Mouse (Mus musculus): ENCODE results near the gene Pan3. TPM values are rescaled to one million over a fixed set of nuclear protein-coding genes. Genes with fewer than 3 reads are reported as not detected.

The Pan3 gene
- total and polyA plus RNA-seq, 2 experiments from 2014 or later: 38.9 to 61.4 TPM

DNA sequence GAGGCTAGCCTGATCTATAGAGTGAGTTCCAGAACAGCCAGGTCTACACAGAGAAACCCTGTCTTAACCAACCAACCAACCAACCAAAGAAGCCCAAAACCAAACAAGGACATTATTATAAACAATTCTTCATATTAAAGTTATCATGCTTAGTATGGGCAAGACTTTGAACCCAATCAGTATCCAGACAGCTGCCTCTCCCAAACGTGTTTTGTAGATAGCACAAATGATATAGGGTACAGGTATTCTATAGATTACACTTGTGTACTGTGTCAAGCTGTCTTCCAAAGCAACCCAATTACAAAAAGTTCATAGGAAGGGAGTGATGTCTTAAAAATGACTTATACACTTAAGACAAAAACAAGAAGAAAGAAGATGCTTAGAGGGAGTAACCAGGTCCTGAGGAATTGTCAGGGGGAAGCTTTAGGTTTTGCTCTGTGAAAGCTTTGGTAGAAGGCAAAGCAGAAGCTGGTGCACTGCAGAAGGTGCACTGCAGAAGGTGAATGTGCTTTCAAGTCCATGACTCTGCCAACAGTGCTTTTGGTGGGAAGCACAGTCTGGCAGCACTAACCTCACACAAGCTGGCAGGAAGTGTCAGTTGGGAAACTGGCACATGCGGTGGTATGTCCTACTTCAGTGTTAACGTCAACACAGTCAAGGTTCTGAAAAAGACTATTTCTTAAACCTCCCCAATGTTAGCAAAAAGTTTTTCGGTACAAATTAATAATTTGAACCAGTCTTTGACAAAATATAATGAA, 3.7 kb upstream of the Pan3 start:
- Histone ChIP-seq H3K27me3 (ENCODE audit: insufficient read depth, low read length) (no peaks in the 10 kb centered on the region), H3K4me3 (ENCODE audit: low read depth, low read length) (no peak overlapping the region), H3K36me3 (ENCODE audit: insufficient read depth, low read length) (no peaks in the 10 kb centered on the region; the same call in 1 of the 2 replicates), H3K27ac (ENCODE audit: low read depth, low read length) (no peak overlapping the region), H3K9ac (replicated peaks; ENCODE audit: low read length, poor library complexity, severe bottlenecking) (no peak overlapping the region), H3K9me3 (ENCODE audit: low read length) (no peaks in the 10 kb centered on the region), H3K4me1 (ENCODE audit: insufficient read depth, low read length) (no peaks in the 10 kb centered on the region), H3K4me2 (ENCODE audit: low read depth, low read length, poor library complexity, severe bottlenecking) (no peak overlapping the region)
- ATAC-seq (ENCODE audit: low FRiP score) (no peak), DNase-seq (ENCODE audit: low spot score) (no peak)
- WGBS: 78% methylated on average over 4 of the region's 4 CpGs
- TF ChIP-seq CTCF (IDR thresholded peaks at IDR 0.05): no peak

DNA sequence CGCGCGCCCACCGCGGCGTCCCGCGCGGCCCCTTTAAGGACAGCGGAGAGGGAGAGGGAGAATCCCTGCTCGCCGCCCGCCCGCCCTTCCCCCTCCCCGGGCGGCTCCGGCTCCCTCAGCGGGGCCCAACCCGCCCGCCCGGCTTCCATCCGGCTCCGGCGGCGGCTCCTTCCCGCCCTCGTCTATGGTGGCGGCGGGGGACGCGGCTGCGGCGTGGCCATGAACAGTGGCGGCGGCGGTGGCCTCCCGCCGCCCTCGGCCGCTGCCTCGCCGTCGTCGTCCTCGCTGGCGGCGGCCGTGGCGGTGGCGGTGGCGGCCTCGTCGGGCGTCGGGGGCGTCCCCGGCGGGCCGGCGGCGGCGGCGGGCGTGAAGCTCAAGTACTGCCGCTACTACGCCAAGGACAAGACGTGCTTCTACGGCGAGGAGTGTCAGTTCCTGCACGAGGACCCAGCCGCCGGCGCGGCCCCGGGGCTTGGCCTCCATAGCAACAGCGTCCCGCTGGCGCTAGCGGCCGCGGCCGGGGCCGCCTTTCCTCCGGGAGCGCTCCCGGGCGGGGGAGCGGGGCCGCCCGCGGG, 487 bp downstream of the Pan3 start:
- H3K9me3 ChIP-seq (ENCODE audit: low read length): no peaks in the 10 kb centered on the region
- H3K4me2 ChIP-seq (ENCODE audit: low read depth, low read length, poor library complexity, severe bottlenecking): peak overlapping the region; percentile 75
- ATAC-seq (ENCODE audit: low FRiP score) (peak; percentile 86), DNase-seq (ENCODE audit: low spot score) (peak; percentile 51)
- H3K4me3 ChIP-seq (ENCODE audit: low read depth, low read length): peak overlapping the region; percentile 100
- no peaks in the 10 kb centered on the region; the same call in 1 of the 2 replicates for H3K36me3 ChIP-seq (ENCODE audit: insufficient read depth, low read length)
- H3K9ac ChIP-seq (replicated peaks; ENCODE audit: low read length, poor library complexity, severe bottlenecking): peak overlapping the region; percentile 95
- H3K27ac ChIP-seq (ENCODE audit: low read depth, low read length): peak overlapping the region; percentile 97
- H3K4me1 ChIP-seq (ENCODE audit: insufficient read depth, low read length): no peaks in the 10 kb centered on the region; the same call in 1 of the 2 replicates
- TF ChIP-seq CTCF (IDR thresholded peaks at IDR 0.05): no peak
- no peaks in the 10 kb centered on the region for H3K27me3 ChIP-seq (ENCODE audit: insufficient read depth, low read length)
- WGBS: under 1% methylated on average over 31 of the region's 91 CpGs

GRCm38 (mm10) chr5:147430936-147431839, 1.2 kb downstream of the Pan3 start:
- WGBS: 1% methylated on average over 53 of the region's 68 CpGs

DNA sequence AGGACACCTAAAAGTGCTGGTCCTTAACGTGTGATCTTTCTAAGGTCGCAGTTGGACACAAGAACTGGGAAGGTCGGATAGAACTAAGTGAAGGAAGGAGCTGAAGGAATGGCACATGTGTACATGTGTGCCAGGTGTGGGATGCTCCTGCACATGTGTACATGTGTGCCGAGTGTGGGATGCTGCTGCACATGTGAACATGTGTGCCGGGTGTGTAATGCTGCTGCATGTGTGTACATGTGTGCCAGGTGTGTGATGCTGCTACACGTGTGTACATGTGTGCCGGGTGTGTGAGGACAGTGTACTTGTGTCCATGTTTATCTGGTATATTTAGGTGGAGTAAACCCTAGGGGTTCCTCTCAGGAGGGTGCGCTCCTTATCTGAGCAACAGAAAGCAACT, 3.0 kb downstream of the Pan3 start:
- no peaks in the 10 kb centered on the region for H3K36me3 ChIP-seq (ENCODE audit: insufficient read depth, low read length)
- no peaks in the 10 kb centered on the region for H3K27me3 ChIP-seq (ENCODE audit: insufficient read depth, low read length)
- WGBS: 92% methylated on average over 8 of the region's 8 CpGs
- no peak overlapping the region for H3K27ac ChIP-seq (ENCODE audit: low read depth, low read length)
- H3K9me3 ChIP-seq (ENCODE audit: low read length): no peaks in the 10 kb centered on the region
- no peak overlapping the region for H3K4me2 ChIP-seq (ENCODE audit: low read depth, low read length, poor library complexity, severe bottlenecking)
- no peaks in the 10 kb centered on the region; the same call in 1 of the 2 replicates for H3K4me1 ChIP-seq (ENCODE audit: insufficient read depth, low read length)
- ATAC-seq (ENCODE audit: low FRiP score) (no peak), DNase-seq (ENCODE audit: low spot score) (no peak)
- TF ChIP-seq CTCF (IDR thresholded peaks at IDR 0.05): no peak
- H3K9ac ChIP-seq (replicated peaks; ENCODE audit: low read length, poor library complexity, severe bottlenecking): no peak overlapping the region
- H3K4me3 ChIP-seq (ENCODE audit: low read depth, low read length): no peak overlapping the region

More at GRCm38 (mm10) chr5:147430936-147431839, 1.2 kb downstream of the Pan3 start:
- H3K9ac ChIP-seq (replicated peaks; ENCODE audit: low read length, poor library complexity, severe bottlenecking): peak overlapping the region; percentile 95
- TF ChIP-seq CTCF (IDR thresholded peaks at IDR 0.05): no peak
- ATAC-seq (ENCODE audit: low FRiP score): peak; percentile 64
- no peaks in the 10 kb centered on the region; the same call in 1 of the 2 replicates for H3K36me3 ChIP-seq (ENCODE audit: insufficient read depth, low read length)
- H3K9me3 ChIP-seq (ENCODE audit: low read length): no peaks in the 10 kb centered on the region
- H3K27ac ChIP-seq (ENCODE audit: low read depth, low read length): peak overlapping the region; percentile 97
- H3K4me1 ChIP-seq (ENCODE audit: insufficient read depth, low read length): no peaks in the 10 kb centered on the region; the same call in 1 of the 2 replicates
- DNase-seq (ENCODE audit: low spot score): peak; percentile 75
- H3K4me3 ChIP-seq (ENCODE audit: low read depth, low read length): peak overlapping the region; percentile 100
- H3K4me2 ChIP-seq (ENCODE audit: low read depth, low read length, poor library complexity, severe bottlenecking): peak overlapping the region; percentile 75
- H3K27me3 ChIP-seq (ENCODE audit: insufficient read depth, low read length): no peaks in the 10 kb centered on the region

- TF ChIP-seq CTCF (IDR thresholded peaks at IDR 0.05): no peak
- no peaks in the 10 kb centered on the region for H3K27me3 ChIP-seq (ENCODE audit: insufficient read depth, low read length)
- no peaks in the 10 kb centered on the region for H3K9me3 ChIP-seq (ENCODE audit: low read length)
- DNase-seq (ENCODE audit: low spot score) (peak; percentile 59), ATAC-seq (ENCODE audit: low FRiP score) (no peak)
- H3K4me1 ChIP-seq (ENCODE audit: insufficient read depth, low read length): no peaks in the 10 kb centered on the region; the same call in 1 of the 2 replicates
- H3K36me3 ChIP-seq (ENCODE audit: insufficient read depth, low read length): no peaks in the 10 kb centered on the region
- H3K27ac ChIP-seq (ENCODE audit: low read depth, low read length): no peak overlapping the region
- no peak overlapping the region for H3K4me3 ChIP-seq (ENCODE audit: low read depth, low read length)
- 53% methylated on average over 4 of the region's 4 CpGs for WGBS
- no peak overlapping the region for H3K9ac ChIP-seq (replicated peaks; ENCODE audit: low read length, poor library complexity, severe bottlenecking)
- no peak overlapping the region for H3K4me2 ChIP-seq (ENCODE audit: low read depth, low read length, poor library complexity, severe bottlenecking)
Measured at GRCm38 (mm10) chr5:147435224-147435623, 5.3 kb downstream of the Pan3 start.

All from midbrain, postnatal 0 days (tissue).